Mouse (Mus musculus) liver, adult 2 months (tissue): ENCODE data around the gene Olfr782.
"Not testable (repeated sequence)": the region's sequence is repeated elsewhere in the genome, so short reads cannot be mapped to it uniquely, and the experiment has no call there.

ENCODE experiments used
- CTCF ChIP-seq: fragments of 200-500 bp; IDR thresholded peaks from 2 replicates; pipeline ENCODE4 v1.5.1; 2011; ENCODE audit warnings: low read depth, low read length, control low read depth
- POLR2A ChIP-seq: fragments of 200-500 bp; IDR thresholded peaks from 2 replicates; pipeline ENCODE4 v1.6.1; 2011; ENCODE audit warnings: low read length, control low read depth; ENCODE audit not compliant: insufficient read depth; ENCODE audit errors: extremely low read depth

GRCm38 (mm10) chr10:129313521-129313920, 35.1 kb upstream of the Olfr782 start:
- not testable (repeated sequence) for TF ChIP-seq CTCF, POLR2A
